Mouse (Mus musculus): ENCODE results near the gene Gm11146.

DNA sequence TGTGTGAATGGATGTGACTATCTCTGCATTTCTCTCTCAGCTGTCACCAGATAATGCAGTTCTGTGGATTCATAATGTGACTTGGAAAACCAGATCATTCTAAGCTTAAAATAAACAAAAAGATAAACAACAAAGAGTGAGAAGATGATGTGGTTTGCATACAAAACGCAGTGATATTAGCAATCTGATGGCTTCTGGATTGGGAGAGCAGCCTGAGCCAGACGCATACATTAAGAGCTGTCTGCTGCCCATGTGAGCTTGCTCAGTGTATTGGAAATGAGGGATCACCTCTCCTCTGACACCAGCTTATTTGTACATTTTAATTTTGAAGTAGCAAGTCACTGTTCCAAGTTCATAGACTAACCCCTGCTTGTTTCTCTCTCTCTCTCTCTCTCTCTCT lies 46.3 kb upstream of the Gm11146 start:
- TF ChIP-seq TAL1 (IDR thresholded peaks at IDR 0.05; ENCODE audit: low read length): no peak
- no peak for TF ChIP-seq GATA1 (IDR thresholded peaks at IDR 0.05; ENCODE audit: low read length)

Data from erythroblast, embryonic 14.5 days (primary cell).